Mouse (Mus musculus) midbrain, embryonic 16.5 days (tissue): ENCODE data around the gene Lzts2. TPM values are rescaled to one million over a fixed set of nuclear protein-coding genes. Genes with fewer than 3 reads are reported as not detected.

Experiments used
- ATAC-seq: fragments of 200-750 bp; cut with Nextera tagmentation; 2 replicates; pipeline ENCODE4 v1.8.0; 2017; ENCODE audit warnings: moderate TSS enrichment
- H3K27ac ChIP-seq: fragments of 300-500 bp; sonication (generic); 2 replicates; pipeline ENCODE4 v1.5.1; 2014; ENCODE audit warnings: mild to moderate bottlenecking, low read length, mixed read lengths
- H3K27me3 ChIP-seq: fragments of 300-500 bp; sonication (generic); 2 replicates; pipeline ENCODE4 v1.6.1; 2014; ENCODE audit warnings: low read depth, low read length, mixed read lengths; ENCODE audit not compliant: control insufficient read depth, insufficient read depth
- H3K36me3 ChIP-seq: fragments of 300-500 bp; sonication (generic); 2 replicates; pipeline ENCODE4 v1.6.1; 2014; ENCODE audit warnings: mild to moderate bottlenecking, low read length, moderate library complexity, mixed read lengths; ENCODE audit not compliant: control insufficient read depth, insufficient read depth
- H3K4me1 ChIP-seq: fragments of 300-500 bp; sonication (generic); 2 replicates; pipeline ENCODE4 v1.6.1; 2014; ENCODE audit warnings: mild to moderate bottlenecking, low read length, mixed read lengths; ENCODE audit not compliant: control insufficient read depth, insufficient read depth
- H3K4me2 ChIP-seq: fragments of 300-500 bp; sonication (generic); 2 replicates; pipeline ENCODE4 v1.6.1; 2014; ENCODE audit warnings: mild to moderate bottlenecking, low read length, mixed read lengths
- H3K4me3 ChIP-seq: fragments of 300-500 bp; sonication (generic); 2 replicates; pipeline ENCODE4 v1.5.1; 2014; ENCODE audit warnings: low read depth, mild to moderate bottlenecking, low read length, moderate library complexity, mixed read lengths
- H3K9ac ChIP-seq: fragments of 300-500 bp; sonication (generic); 2 replicates; pipeline ENCODE4 v1.6.1; 2014; ENCODE audit warnings: low read depth, low read length, mixed read lengths
- H3K9me3 ChIP-seq: fragments of 300-500 bp; sonication (generic); replicated peaks from 2 replicates; pipeline ENCODE4 v1.6.1; 2014; ENCODE audit warnings: mild to moderate bottlenecking, low read length, mixed read lengths; ENCODE audit not compliant: control insufficient read depth, poor library complexity, severe bottlenecking
- WGBS: fragments of 180-500 bp; shearing (Covaris S2); extraction: QIAGEN DNeasy Blood & Tissue Kit; methylation state at CpG from one replicate; pipeline ENCODE4 v1.1.7; 2014; 5-methylcytosine and 5-hydroxymethylcytosine counted together
- polyA plus RNA-seq: library from polyadenylated mRNA; unstranded; fragments of >200 nt; fragmentation: Nextera tagmentation; extraction: Ambion mirVana; gene quantifications from 2 replicates; pipeline ENCODE4 v1.2.1, GENCODE M21; 2015

Gene Lzts2
- polyA plus RNA-seq, 1 experiment from 2014 or later, result 15.5 TPM

DNA sequence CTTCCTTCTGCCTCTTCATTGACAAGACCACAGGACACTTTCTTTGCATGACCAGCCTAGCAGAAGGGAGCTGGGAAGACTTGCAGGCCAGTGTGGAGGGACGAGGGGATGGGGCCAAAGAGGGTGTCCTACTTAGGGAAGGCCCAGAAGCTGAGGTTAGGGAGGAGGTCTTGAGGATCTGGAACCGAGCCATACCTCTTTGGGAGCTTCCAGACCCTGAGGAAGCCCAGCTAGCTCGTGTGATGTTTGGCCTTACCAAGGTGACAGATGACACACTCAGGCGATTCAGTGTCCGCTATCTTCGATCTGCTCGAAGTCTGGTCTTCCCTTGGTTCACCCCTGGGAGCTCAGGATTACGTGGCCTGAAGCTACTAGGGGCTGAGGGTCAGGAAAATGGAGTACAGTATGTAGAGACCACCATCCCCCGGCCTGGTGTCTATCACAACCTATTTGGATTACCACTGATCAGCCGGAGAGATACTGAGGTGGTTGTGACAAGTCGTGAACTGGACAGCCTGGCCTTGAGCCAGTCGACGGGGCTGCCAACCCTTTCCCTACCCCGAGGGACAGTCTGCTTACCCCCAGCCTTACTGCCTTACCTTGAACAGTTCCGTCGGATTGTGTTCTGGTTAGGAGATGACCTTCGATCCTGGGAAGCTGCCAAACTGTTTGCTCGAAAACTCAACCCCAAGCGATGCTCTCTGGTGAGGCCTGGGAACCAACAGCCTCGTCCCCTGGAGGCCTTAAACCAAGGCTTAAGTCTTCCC lies 6.6 kb upstream of the Lzts2 start:
- H3K9ac ChIP-seq, result peak overlapping the region; percentile 91; the same call in 1 of the 2 replicates
- H3K4me1 ChIP-seq, result peaks cover 15% of the 10 kb centered on the region
- peaks cover 14% of the 10 kb centered on the region for H3K36me3 ChIP-seq

DNA sequence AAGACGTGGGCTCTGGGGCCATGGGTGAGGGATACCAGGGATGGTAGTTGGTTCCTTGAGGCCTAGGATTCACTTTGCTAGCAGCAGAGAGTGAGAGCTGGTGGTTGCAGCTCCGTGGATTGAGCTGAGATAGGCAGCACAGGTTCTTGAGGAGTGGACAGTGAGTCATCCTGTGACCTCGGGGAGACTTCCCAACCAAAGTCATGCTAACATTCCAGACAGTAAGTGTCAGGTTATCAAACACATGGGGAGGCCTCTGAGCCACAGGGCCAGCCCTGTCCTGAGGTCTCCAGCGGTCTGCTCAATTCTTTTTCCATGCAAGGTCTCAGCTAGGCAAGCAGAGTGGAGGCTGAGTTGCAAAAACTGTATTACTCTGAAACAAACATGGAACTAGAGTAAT lies 3.6 kb upstream of the Lzts2 start:
- H3K9me3 ChIP-seq, result no peaks in the 10 kb centered on the region
- no peak for ATAC-seq
- 93% methylated on average over 4 of the region's 4 CpGs for WGBS
- no peak overlapping the region for H3K4me3 ChIP-seq
- H3K4me2 ChIP-seq, result no peak overlapping the region
- no peak overlapping the region for H3K27ac ChIP-seq
- H3K9ac ChIP-seq, result no peak overlapping the region
- H3K36me3 ChIP-seq, result peaks cover 8% of the 10 kb centered on the region
- no peaks in the 10 kb centered on the region for H3K27me3 ChIP-seq
- H3K4me1 ChIP-seq, result peaks cover 18% of the 10 kb centered on the region

More for the DNA sequence above, 6.6 kb upstream of the Lzts2 start:
- 94% methylated on average over 20 of the region's 20 CpGs for WGBS
- peak overlapping the region; percentile 87 for H3K4me2 ChIP-seq
- no peaks in the 10 kb centered on the region for H3K9me3 ChIP-seq
- H3K27ac ChIP-seq, result peak overlapping the region; percentile 87; the same call in 1 of the 2 replicates
- no peaks in the 10 kb centered on the region for H3K27me3 ChIP-seq
- peak overlapping the region; percentile 94 for H3K4me3 ChIP-seq
- ATAC-seq, result no peak

DNA sequence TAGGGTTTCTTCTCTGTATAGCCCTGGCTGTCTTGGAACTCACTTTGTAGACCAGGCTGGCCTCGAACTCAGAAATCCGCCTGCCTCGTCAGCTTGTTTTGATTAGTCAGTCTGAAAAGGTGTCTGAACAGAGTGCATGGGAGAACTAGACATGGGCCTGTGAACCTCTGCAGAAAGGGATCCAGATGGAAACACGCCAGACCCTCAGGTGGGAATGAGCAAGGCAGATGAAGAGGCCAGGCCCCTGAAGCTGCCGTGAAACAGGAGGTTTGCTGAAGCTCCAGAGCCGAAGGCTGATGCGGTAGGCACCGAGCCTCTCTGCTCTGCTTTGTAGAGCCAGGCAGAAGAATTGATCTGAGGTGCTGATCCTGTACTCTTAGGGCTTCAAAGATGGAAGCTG lies 2.0 kb upstream of the Lzts2 start:
- Histone ChIP-seq H3K9ac (0 out of 2 replicates have a peak overlapping the region, but pooled peaks have one; percentile 38), H3K4me2 (no peak overlapping the region), H3K4me1 (peaks cover 28% of the 10 kb centered on the region), H3K9me3 (no peaks in the 10 kb centered on the region), H3K36me3 (peaks cover 8% of the 10 kb centered on the region), H3K27me3 (no peaks in the 10 kb centered on the region), H3K27ac (peak overlapping the region; percentile 73), H3K4me3 (no peak overlapping the region)
- WGBS, result 73% methylated on average over 8 of the region's 8 CpGs
- ATAC-seq, result no peak

DNA sequence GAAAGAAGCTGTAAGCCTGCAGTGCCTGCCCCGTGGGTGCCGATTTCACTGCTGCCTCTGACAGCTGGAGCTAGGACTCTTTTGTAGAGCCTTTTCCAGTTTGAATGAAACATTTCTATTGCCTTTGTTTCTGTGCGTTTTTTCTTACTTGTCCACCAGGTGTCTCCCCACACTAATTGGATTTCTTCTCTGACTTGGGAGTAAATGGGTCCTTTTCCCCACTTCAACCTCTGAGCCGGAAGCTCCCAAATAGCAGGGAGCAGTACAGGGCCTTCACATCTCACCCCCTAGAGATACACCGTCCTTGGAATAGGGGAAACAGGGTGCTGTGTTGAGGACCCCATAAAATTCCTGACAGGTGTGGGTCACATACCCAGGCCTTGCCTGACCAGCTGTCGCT lies 1.6 kb upstream of the Lzts2 start:
- Histone ChIP-seq H3K27me3 (no peaks in the 10 kb centered on the region), H3K27ac (peak overlapping the region; percentile 73), H3K4me1 (peaks cover 24% of the 10 kb centered on the region), H3K36me3 (peaks cover 8% of the 10 kb centered on the region), H3K4me3 (no peak overlapping the region), H3K9ac (0 out of 2 replicates have a peak overlapping the region, but pooled peaks have one; percentile 38), H3K9me3 (no peaks in the 10 kb centered on the region), H3K4me2 (no peak overlapping the region)
- 33% methylated on average over 6 of the region's 6 CpGs for WGBS
- no peak for ATAC-seq

DNA sequence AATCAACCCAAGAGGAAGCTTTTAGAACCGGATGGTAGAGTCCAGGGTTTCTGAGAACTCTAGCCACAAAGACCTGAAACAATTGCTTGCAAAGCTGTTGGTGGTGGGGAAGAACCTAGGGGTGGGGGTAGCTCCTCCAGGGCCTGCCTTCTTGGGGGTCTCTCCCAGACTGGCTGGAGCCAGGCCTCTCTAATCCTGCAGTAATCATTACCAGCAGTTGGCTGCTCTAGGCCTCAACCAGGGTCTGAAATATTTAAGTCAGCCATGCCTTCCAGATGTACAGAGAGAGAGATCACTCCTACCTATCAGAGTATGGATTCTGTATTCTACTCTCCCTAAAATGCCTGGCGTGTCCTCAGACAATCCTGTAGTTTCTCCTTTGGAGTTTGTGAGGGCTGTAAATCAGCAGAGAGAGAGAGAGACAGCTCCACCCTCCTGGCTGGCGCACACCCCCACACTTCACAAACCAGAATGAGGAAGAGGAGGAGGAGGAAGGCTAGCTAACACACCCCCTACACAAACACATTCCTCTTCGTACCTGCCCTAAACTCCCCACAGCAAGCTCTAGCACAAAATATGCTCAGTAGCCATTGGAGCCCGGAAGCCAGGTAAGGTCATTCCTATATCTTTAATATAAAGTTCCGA lies 511 bp upstream of the Lzts2 start:
- 70% methylated on average over 6 of the region's 6 CpGs for WGBS
- H3K4me3 ChIP-seq, result no peak overlapping the region
- H3K9me3 ChIP-seq, result no peaks in the 10 kb centered on the region
- no peaks in the 10 kb centered on the region for H3K27me3 ChIP-seq
- H3K27ac ChIP-seq, result no peak overlapping the region
- H3K9ac ChIP-seq, result no peak overlapping the region
- no peak overlapping the region for H3K4me2 ChIP-seq
- peaks cover 27% of the 10 kb centered on the region for H3K4me1 ChIP-seq
- no peak for ATAC-seq
- peaks cover 8% of the 10 kb centered on the region for H3K36me3 ChIP-seq

DNA sequence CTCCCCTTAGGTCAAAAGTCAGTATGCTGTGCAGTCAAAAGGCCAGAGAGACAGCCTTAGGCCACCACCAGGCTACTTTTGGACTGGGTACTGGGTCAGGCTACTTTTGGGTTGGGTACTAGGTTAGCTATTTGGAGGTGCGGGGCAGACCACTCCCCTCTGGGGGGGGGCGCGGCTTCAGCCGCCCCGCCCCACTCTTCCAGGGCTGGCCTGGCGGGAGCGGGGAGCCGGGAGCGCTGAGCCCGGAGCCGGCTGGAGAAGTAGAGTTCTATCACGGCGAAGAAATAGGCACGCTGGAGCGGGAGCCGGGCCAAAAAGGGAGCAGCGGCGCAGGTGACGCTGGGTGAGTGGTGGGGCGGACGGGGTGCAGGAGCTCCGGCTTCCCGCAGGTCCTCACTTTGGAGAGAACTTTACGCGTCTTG lies 778 bp downstream of the Lzts2 start:
- WGBS, result under 1% methylated on average over 22 of the region's 25 CpGs
- Histone ChIP-seq H3K4me2 (peak overlapping the region; percentile 68), H3K4me3 (peak overlapping the region; percentile 36), H3K4me1 (peaks cover 31% of the 10 kb centered on the region), H3K9me3 (no peaks in the 10 kb centered on the region), H3K27ac (no peak overlapping the region), H3K36me3 (peaks cover 8% of the 10 kb centered on the region), H3K27me3 (no peaks in the 10 kb centered on the region), H3K9ac (peak overlapping the region; percentile 58)
- ATAC-seq, result no peak

DNA sequence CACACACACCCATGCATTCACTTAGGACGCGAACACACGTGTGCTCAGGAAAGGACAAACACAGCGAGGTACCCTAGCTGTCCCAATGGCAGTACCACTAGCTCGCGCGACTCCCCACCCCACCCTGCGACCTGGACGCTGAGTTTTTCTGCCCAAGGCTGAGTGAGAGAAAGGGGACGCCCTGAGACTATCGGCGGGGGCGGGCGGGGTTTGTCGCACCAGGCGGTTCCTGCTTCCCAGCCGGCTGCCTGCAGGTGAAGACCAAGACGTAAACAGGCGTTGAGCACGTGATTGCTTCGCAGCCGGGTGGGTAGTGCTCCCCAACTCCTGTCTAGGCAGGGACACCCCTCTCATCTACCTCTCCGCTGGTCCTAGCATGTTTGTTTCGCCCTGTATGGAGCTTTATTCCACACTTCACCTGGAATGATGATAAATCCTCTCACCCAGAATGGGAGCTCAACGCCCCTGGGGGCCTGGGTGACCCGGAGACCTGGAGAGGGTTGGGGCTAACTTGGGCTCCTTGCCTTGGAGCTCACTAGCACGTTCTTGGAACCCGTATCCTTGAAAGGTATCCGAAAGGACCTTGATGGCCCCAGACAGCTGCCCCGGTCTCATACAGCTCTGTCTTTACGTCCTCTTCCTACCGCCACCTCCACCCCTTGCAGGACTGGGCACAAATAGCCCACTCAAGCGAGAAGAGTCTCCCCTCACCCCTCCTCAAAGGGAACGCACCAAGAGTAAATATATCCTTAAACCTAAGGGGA lies 1.5 kb downstream of the Lzts2 start:
- Histone ChIP-seq H3K4me2 (peak overlapping the region; percentile 68), H3K4me1 (peaks cover 31% of the 10 kb centered on the region), H3K9ac (peak overlapping the region; percentile 58), H3K27ac (peak overlapping the region; percentile 90), H3K36me3 (peaks cover 5% of the 10 kb centered on the region), H3K4me3 (peak overlapping the region; percentile 36), H3K27me3 (no peaks in the 10 kb centered on the region), H3K9me3 (no peaks in the 10 kb centered on the region)
- WGBS, result 1% methylated on average over 33 of the region's 34 CpGs
- peak; percentile 13; the same call in 1 of the 2 replicates for ATAC-seq

DNA sequence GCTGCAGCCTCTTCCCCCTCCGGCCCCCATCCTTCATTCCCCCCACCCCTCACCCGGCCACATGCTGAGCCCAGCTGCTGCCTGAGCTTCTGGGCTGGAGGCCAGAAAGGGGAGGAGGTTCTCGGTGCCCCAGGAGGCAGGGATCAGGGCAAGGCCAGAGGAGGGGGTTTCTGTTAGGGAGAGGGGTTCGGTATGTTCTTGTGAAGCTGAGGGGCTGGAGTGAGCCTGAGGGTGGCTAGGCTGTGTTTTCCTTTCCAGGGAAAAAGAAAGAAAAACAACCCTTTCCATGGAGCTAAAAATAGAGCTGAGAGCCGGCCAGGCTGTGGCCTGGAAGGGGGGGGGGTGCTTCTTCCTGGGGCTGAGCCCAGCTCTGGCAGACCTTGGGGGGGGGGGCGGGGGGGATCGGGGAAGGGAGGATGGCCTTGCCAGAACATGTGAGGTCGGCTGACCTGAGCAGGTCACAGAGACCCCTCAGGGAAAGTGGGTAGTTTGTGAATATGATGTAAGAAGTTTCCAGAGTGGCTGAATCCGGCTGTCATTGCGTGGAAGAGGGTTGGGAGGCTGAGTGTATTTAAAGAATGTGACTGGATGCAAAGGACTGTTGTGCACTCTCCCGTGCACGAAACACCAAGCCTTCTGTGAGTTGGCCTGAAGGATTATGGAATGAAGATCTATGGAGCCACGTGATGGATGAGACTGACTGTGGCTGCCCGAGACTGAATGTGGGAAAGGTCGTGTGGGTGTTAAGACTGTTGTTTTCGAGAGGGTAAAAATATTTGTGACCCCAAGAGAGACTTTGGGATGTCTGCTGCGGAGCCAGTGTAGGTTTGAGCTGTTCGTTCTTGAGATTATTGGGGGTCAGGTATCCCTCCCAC lies 2.4 kb downstream of the Lzts2 start:
- Histone ChIP-seq H3K4me2 (peak overlapping the region; percentile 89), H3K27ac (peak overlapping the region; percentile 90), H3K4me3 (peak overlapping the region; percentile 68), H3K9ac (peak overlapping the region; percentile 69), H3K4me1 (peaks cover 31% of the 10 kb centered on the region), H3K9me3 (no peaks in the 10 kb centered on the region), H3K27me3 (no peaks in the 10 kb centered on the region), H3K36me3 (peaks cover 2% of the 10 kb centered on the region; the same call in 1 of the 2 replicates)
- peak; percentile 15 for ATAC-seq
- WGBS, result under 1% methylated on average over 16 of the region's 18 CpGs
